Mouse (Mus musculus) lung, adult 2 months (tissue): ENCODE data around the gene Ak1.

Experiments used
- CTCF ChIP-seq: fragments of 200-500 bp; IDR thresholded peaks from 2 replicates; pipeline ENCODE4 v1.5.1; 2011; ENCODE audit warnings: mild to moderate bottlenecking, low read length, control low read depth; ENCODE audit not compliant: insufficient read depth
- POLR2A ChIP-seq: fragments of 200-500 bp; IDR thresholded peaks from 2 replicates; pipeline ENCODE4 v1.6.1; 2011; ENCODE audit warnings: low read depth, mild to moderate bottlenecking, control low read depth, low read length, borderline replicate concordance; ENCODE audit errors: extremely low read depth

DNA sequence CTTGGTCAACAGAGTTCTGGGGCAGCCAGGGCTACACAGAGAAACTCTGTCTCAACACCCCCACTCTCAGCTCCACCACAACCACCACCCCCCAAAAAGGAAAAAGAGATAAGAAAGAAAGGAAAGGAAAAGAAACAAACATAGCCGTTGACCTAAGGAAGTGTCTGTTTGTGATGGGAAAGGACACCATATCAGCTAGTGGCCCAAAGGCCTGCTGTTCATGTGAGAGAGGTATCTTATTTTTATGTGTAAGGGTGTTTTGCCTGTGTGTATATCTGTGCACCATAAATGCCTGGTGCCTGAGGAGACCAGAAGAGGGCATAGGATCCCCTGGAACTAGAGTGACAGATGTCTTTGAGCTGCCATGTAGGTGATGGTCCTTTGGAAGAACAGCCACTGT is 18.1 kb downstream of the Ak1 start:
- TF ChIP-seq CTCF (no peak), POLR2A (no peak)
